Mouse (Mus musculus) hindbrain, postnatal 0 days (tissue): ENCODE measurements at regions not wholly inside any gene's neighbourhood (a gene's known extent, or its start where the extent isn't known, plus 50 kb on each side); places are given as distances from the start of the nearest gene placed in this dataset.

ENCODE experiments used
- ATAC-seq: fragments of 200-750 bp; cut with Nextera tagmentation; 2 replicates; pipeline ENCODE4 v1.8.0; 2017; ENCODE audit warnings: mild to moderate bottlenecking, moderate TSS enrichment, moderate library complexity
- DNase-seq: peaks from one replicate; pipeline ENCODE4 v3.0.0-alpha.2; 2015; ENCODE audit warnings: low spot score
- H3K27ac ChIP-seq: fragments of 300-500 bp; sonication (generic); 2 replicates; pipeline ENCODE4 v1.5.1; 2014; ENCODE audit warnings: mild to moderate bottlenecking
- H3K27me3 ChIP-seq: fragments of 300-500 bp; sonication (generic); 2 replicates; pipeline ENCODE4 v1.6.1; 2014; ENCODE audit warnings: low read length, mixed read lengths; ENCODE audit not compliant: insufficient read depth
- H3K36me3 ChIP-seq: fragments of 300-500 bp; sonication (generic); 2 replicates; pipeline ENCODE4 v1.6.1; 2014; ENCODE audit warnings: low read length, mixed read lengths; ENCODE audit not compliant: insufficient read depth
- H3K4me1 ChIP-seq: fragments of 300-500 bp; sonication (generic); 2 replicates; pipeline ENCODE4 v1.6.1; 2014; ENCODE audit warnings: antibody characterized with exemption, low read length, mixed read lengths; ENCODE audit not compliant: insufficient read depth
- H3K4me2 ChIP-seq: fragments of 300-500 bp; sonication (generic); 2 replicates; pipeline ENCODE4 v1.6.1; 2014; ENCODE audit warnings: low read depth, mild to moderate bottlenecking, low read length, moderate library complexity, mixed read lengths
- H3K4me3 ChIP-seq: fragments of 300-500 bp; sonication (generic); 2 replicates; pipeline ENCODE4 v1.5.1; 2014; ENCODE audit warnings: low read length
- H3K9ac ChIP-seq: fragments of 300-500 bp; sonication (generic); replicated peaks from 2 replicates; pipeline ENCODE4 v1.6.1; 2014; ENCODE audit warnings: mild to moderate bottlenecking, low read length, moderate library complexity, mixed read lengths
- H3K9me3 ChIP-seq: fragments of 300-500 bp; sonication (generic); 2 replicates; pipeline ENCODE4 v1.6.1; 2016; ENCODE audit warnings: low read length, mixed read lengths
- CTCF ChIP-seq: IDR thresholded peaks from 2 replicates; pipeline ENCODE4 v1.5.1; 2016; ENCODE audit warnings: antibody characterized with exemption, control low read depth, low read depth
- WGBS: fragments of 180-500 bp; shearing (Covaris S2); extraction: QIAGEN DNeasy Blood & Tissue Kit; methylation state at CpG from one replicate; pipeline ENCODE4 v1.1.7; 2014; 5-methylcytosine and 5-hydroxymethylcytosine counted together

DNA sequence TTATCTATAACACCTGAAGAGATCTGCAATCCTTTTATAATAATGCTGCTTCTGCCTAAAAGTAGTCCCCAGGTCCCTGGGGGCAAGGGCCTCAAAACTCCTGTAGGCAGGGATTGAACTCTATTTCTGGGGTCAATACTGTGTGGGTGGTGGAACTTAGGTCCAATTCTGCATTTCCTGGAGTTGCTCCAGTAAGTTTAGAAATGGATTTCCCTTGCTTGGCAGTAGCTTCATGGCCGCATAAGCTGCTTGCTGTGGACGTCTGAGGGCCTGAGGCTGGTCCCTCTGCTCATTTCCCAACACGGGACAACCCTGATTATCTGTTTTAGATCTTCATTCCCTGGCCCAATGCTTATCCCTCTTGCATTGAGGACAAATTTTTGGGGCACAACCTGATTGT is 118.0 kb upstream of the Peli1 start:
- WGBS: 63% methylated on average over 3 of the region's 3 CpGs
- no peaks in the 10 kb centered on the region for H3K9me3 ChIP-seq
- DNase-seq (no peak), ATAC-seq (no peak)
- no peak overlapping the region for H3K27ac ChIP-seq
- no peak for TF ChIP-seq CTCF
- H3K4me2 ChIP-seq: no peak overlapping the region
- H3K4me3 ChIP-seq: no peak overlapping the region
- no peaks in the 10 kb centered on the region for H3K4me1 ChIP-seq
- H3K36me3 ChIP-seq: no peaks in the 10 kb centered on the region
- no peaks in the 10 kb centered on the region for H3K27me3 ChIP-seq
- H3K9ac ChIP-seq: no peak overlapping the region

GRCm38 (mm10) chr11:20981588-20981987 is 109.5 kb upstream of the Peli1 start:
- TF ChIP-seq CTCF: no peak
- ATAC-seq (no peak), DNase-seq (no peak)
- Histone ChIP-seq H3K36me3 (no peaks in the 10 kb centered on the region), H3K9me3 (no peaks in the 10 kb centered on the region), H3K27ac (no peak overlapping the region), H3K4me3 (no peak overlapping the region), H3K4me2 (no peak overlapping the region), H3K4me1 (no peaks in the 10 kb centered on the region; the same call in 1 of the 2 replicates), H3K9ac (no peak overlapping the region), H3K27me3 (no peaks in the 10 kb centered on the region)
- 82% methylated on average over 2 of the region's 2 CpGs for WGBS

GRCm38 (mm10) chr11:20982010-20982409 is 109.1 kb upstream of the Peli1 start:
- TF ChIP-seq CTCF: no peak
- Histone ChIP-seq H3K4me2 (no peak overlapping the region), H3K9ac (no peak overlapping the region), H3K27ac (no peak overlapping the region), H3K4me3 (no peak overlapping the region), H3K9me3 (no peaks in the 10 kb centered on the region), H3K27me3 (no peaks in the 10 kb centered on the region), H3K4me1 (no peaks in the 10 kb centered on the region; the same call in 1 of the 2 replicates), H3K36me3 (no peaks in the 10 kb centered on the region)
- DNase-seq (no peak), ATAC-seq (no peak)
- 65% methylated on average over 1 of the region's 1 CpGs for WGBS

- DNase-seq: no peak
- no peak for TF ChIP-seq CTCF
Measured at GRCm38 (mm10) chr11:20982500-20982899, 108.6 kb upstream of the Peli1 start.

GRCm38 (mm10) chr11:20985069-20985759 is 105.9 kb upstream of the Peli1 start:
- Histone ChIP-seq H3K9ac (no peak overlapping the region), H3K36me3 (no peaks in the 10 kb centered on the region), H3K27me3 (no peaks in the 10 kb centered on the region), H3K4me3 (no peak overlapping the region), H3K27ac (no peak overlapping the region), H3K9me3 (no peaks in the 10 kb centered on the region), H3K4me1 (peaks cover 4% of the 10 kb centered on the region), H3K4me2 (no peak overlapping the region)
- no peak for TF ChIP-seq CTCF
- DNase-seq: no peak
- WGBS: 67% methylated on average over 6 of the region's 6 CpGs
- no peak for ATAC-seq

More at GRCm38 (mm10) chr11:20982500-20982899, 108.6 kb upstream of the Peli1 start:
- no peak overlapping the region for H3K4me3 ChIP-seq
- no peaks in the 10 kb centered on the region for H3K27me3 ChIP-seq
- no peaks in the 10 kb centered on the region for H3K36me3 ChIP-seq
- no peak overlapping the region for H3K27ac ChIP-seq
- ATAC-seq: no peak
- no peak overlapping the region for H3K4me2 ChIP-seq
- WGBS: 86% methylated on average over 6 of the region's 6 CpGs
- no peak overlapping the region for H3K9ac ChIP-seq
- no peaks in the 10 kb centered on the region for H3K9me3 ChIP-seq
- H3K4me1 ChIP-seq: no peaks in the 10 kb centered on the region; the same call in 1 of the 2 replicates

GRCm38 (mm10) chr11:20985771-20986170 is 105.3 kb upstream of the Peli1 start:
- Histone ChIP-seq H3K4me3 (no peak overlapping the region), H3K27me3 (no peaks in the 10 kb centered on the region), H3K9ac (no peak overlapping the region), H3K4me2 (no peak overlapping the region), H3K4me1 (peaks cover 4% of the 10 kb centered on the region), H3K27ac (no peak overlapping the region), H3K36me3 (no peaks in the 10 kb centered on the region), H3K9me3 (no peaks in the 10 kb centered on the region)
- no peak for DNase-seq
- WGBS: 41% methylated on average over 4 of the region's 4 CpGs
- no peak for ATAC-seq
- no peak for TF ChIP-seq CTCF

DNA sequence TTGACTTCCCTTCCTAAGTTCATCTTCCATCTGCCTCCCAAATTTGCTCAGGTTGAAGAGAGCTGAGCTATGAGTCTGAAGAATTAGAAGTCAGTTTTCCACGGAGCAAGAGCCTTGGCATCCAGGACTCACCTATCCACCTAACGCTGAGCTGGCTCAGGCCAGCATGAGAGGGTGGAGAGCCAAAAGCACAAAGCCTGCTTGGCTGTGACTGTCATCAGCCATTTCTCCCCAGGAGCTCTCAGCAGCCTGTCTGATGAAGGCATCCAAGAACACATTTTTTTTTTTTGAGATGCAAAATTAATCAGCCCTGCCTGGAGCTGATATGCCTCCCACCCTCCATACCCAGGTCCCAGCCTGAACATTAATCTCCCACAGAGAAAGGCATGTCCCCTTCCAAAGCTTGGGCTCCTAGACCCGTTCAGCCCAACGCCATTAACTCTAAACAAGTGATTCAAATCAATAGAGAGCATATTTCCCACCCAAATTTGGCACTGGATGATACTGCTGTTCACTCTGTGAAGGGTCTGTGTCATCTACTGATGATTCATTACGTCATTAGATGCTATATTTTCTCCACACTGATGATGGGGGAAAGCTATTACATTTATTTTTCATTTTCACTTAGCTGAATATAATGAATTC is 103.8 kb upstream of the Peli1 start:
- ATAC-seq: peak; percentile 86; the same call in 1 of the 2 replicates
- H3K9ac ChIP-seq: no peak overlapping the region

More for the DNA sequence above, 103.8 kb upstream of the Peli1 start:
- Histone ChIP-seq H3K4me3 (no peak overlapping the region), H3K36me3 (no peaks in the 10 kb centered on the region), H3K4me2 (no peak overlapping the region), H3K9me3 (no peaks in the 10 kb centered on the region), H3K4me1 (peaks cover 4% of the 10 kb centered on the region), H3K27ac (peak overlapping the region; percentile 71), H3K27me3 (no peaks in the 10 kb centered on the region)
- WGBS: 23% methylated on average over 5 of the region's 5 CpGs
- peak; percentile 27 for DNase-seq
- TF ChIP-seq CTCF: no peak
